Mouse (Mus musculus) thymus, adult 2 months (tissue): ENCODE measurements around the gene Rhbdd1. TPM values are rescaled to one million over a fixed set of nuclear protein-coding genes. Genes with fewer than 3 reads are reported as not detected.

Experiments
- DNase-seq: peaks from one replicate; pipeline ENCODE4 v3.0.0; 2021
- H3K27ac ChIP-seq: fragments of 200-500 bp; 2 replicates; pipeline ENCODE4 v1.5.1; 2012; ENCODE audit warnings: low read length, control low read depth; ENCODE audit not compliant: control insufficient read depth, insufficient read depth
- H3K27me3 ChIP-seq: fragments of 200-500 bp; 2 replicates; pipeline ENCODE4 v1.6.1; 2012; ENCODE audit warnings: mild to moderate bottlenecking, low read length, moderate library complexity, mixed read lengths; ENCODE audit not compliant: control insufficient read depth, insufficient read depth
- H3K36me3 ChIP-seq: fragments of 200-500 bp; 2 replicates; pipeline ENCODE4 v1.6.1; 2012; ENCODE audit warnings: mild to moderate bottlenecking, low read length, moderate library complexity; ENCODE audit not compliant: control insufficient read depth, insufficient read depth
- H3K4me1 ChIP-seq: fragments of 200-500 bp; replicated peaks from 2 replicates; pipeline ENCODE4 v1.6.1; 2012; ENCODE audit warnings: low read length; ENCODE audit not compliant: control insufficient read depth, insufficient read depth
- H3K4me3 ChIP-seq: fragments of 200-500 bp; 2 replicates; pipeline ENCODE4 v1.5.1; 2012; ENCODE audit warnings: mild to moderate bottlenecking, low read length, control low read depth, moderate library complexity; ENCODE audit not compliant: control insufficient read depth, insufficient read depth
- CTCF ChIP-seq: fragments of 200-500 bp; IDR thresholded peaks from 2 replicates; pipeline ENCODE4 v1.5.1; 2012; ENCODE audit warnings: mild to moderate bottlenecking, control low read depth, low read length, moderate library complexity, borderline replicate concordance; ENCODE audit not compliant: control insufficient read depth, poor library complexity, insufficient read depth; ENCODE audit errors: extremely low read depth
- POLR2A ChIP-seq: fragments of 200-500 bp; IDR thresholded peaks from 2 replicates; pipeline ENCODE4 v1.6.1; 2012; ENCODE audit warnings: mild to moderate bottlenecking, low read length, control low read depth, moderate library complexity; ENCODE audit not compliant: control insufficient read depth, poor library complexity, insufficient read depth; ENCODE audit errors: extremely low read depth
- WGBS: fragments of 180-500 bp; shearing (Covaris S2); methylation state at CpG from one replicate; pipeline ENCODE4 v1.1.7; 2018; 5-methylcytosine and 5-hydroxymethylcytosine counted together
- polyA plus RNA-seq: library from polyadenylated mRNA; depleted of rRNA; stranded (reverse); fragments of >200 nt; gene quantifications from 2 replicates; pipeline ENCODE4 v1.2.3, GENCODE M21; 2012

The Rhbdd1 gene
- polyA plus RNA-seq, 1 experiment: 10.7 TPM

- no peak within 1 kb of the TSS for H3K27ac ChIP-seq
- 2% methylated on average over 58 of the region's 60 CpGs for WGBS
- no peaks in the 10 kb centered on the region for H3K36me3 ChIP-seq
- no peak for TF ChIP-seq POLR2A
- TF ChIP-seq CTCF: no peak
- peak within 1 kb of the TSS; percentile 45 for H3K4me3 ChIP-seq
- H3K4me1 ChIP-seq: peaks cover 16% of the 10 kb centered on the region
- H3K27me3 ChIP-seq: peaks cover 24% of the 10 kb centered on the region
- DNase-seq: peak; percentile 29
Observed at GRCm38 (mm10) chr1:82291151-82291797, 25.0 kb upstream of the Rhbdd1 start, which contains the start of gene Irs1. Gene Irs1 (minus strand): TSS chr1:82291416.

DNA sequence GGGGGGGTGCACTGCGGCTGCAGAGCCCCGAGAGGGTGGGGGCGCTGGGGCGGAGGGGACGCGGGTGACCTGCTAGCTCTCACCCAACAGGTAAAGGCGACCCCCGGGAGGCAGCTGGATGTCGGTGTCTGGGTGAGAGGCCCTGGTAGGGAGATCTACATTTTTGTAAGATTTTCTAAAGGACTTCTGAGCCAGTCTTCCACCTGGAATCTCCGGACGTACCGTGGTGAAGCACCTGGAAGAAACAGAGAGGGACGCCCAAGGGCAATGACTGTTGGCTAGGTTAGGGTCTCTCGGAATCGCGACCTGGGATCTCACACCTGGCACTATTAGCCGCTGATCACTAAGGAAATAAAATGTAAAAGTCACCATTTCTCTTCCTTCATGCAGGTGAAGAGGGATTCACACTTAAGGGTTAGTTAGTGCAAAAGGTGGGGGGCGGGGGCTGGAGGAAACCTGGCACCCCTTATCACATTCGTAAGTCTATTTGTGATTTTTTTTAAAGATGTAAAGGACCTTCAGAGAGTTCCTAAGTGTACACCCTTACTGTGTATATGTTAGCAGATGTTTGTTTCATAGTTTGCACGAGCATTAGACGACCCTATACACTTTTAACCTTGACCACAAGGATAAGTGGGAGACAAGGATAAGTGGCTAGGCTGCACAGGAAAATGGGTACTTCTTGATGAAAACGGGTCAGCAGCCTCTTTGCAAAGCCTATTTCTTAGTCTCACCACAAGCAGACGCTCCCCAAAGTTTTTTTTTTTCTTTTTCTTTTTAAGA, 24.1 kb upstream of the Rhbdd1 start:
- TF ChIP-seq POLR2A: no peak
- TF ChIP-seq CTCF: no peak
- no peak overlapping the region for H3K27ac ChIP-seq
- H3K36me3 ChIP-seq: no peaks in the 10 kb centered on the region
- no peak for DNase-seq
- H3K4me3 ChIP-seq: 0 out of 2 replicates have a peak overlapping the region, but pooled peaks have one; percentile 45
- peaks cover 16% of the 10 kb centered on the region for H3K4me1 ChIP-seq
- H3K27me3 ChIP-seq: peaks cover 24% of the 10 kb centered on the region
- WGBS: 6% methylated on average over 23 of the region's 23 CpGs

DNA sequence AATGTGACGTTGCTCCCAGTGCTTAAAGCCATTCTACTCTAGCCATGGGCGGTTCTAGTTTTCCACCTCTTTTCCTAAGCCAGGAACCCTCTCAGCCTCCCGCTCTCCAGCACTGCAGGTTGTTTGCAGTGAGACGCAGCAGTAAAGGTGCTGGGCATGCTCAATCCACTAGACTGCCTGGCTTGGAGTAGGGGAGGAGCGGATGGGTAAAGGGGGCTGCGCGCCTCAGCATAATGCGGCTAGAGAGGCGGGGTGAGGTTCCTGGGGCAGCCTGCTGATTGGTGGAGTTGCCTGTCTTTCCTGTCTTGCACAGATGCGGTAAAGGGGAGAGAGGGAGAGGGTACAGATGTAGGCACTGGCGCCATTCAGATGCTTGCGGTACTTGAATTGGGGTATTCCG, 23.5 kb upstream of the Rhbdd1 start:
- no peak overlapping the region for H3K27ac ChIP-seq
- H3K27me3 ChIP-seq: peaks cover 24% of the 10 kb centered on the region
- TF ChIP-seq POLR2A (no peak), CTCF (no peak)
- H3K4me3 ChIP-seq: no peak overlapping the region
- H3K4me1 ChIP-seq: peaks cover 16% of the 10 kb centered on the region
- no peaks in the 10 kb centered on the region for H3K36me3 ChIP-seq
- DNase-seq: peak; percentile 41
- 4% methylated on average over 13 of the region's 13 CpGs for WGBS

DNA sequence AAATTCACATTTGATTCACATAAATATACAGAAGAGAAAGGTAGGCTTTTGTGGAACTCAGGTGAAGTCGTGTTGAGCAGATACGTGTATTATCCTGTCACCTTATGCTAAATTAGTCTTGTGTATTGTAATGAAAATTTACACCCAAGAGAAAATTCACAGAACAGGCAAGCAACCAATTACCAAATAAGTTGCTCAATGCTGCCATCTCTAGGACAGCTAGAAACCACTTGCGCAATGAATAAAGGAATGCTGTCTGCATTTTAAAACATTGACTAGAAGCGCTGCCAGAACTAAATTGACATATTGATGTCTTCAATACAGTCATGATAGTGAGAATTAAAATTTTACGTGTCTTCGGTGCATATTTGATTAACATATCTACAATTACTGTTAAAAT, 22.1 kb upstream of the Rhbdd1 start:
- Histone ChIP-seq H3K27ac (no peak overlapping the region), H3K4me1 (peaks cover 16% of the 10 kb centered on the region), H3K36me3 (no peaks in the 10 kb centered on the region), H3K4me3 (no peak overlapping the region), H3K27me3 (peaks cover 24% of the 10 kb centered on the region)
- TF ChIP-seq CTCF (no peak), POLR2A (no peak)
- peak; percentile 26 for DNase-seq
- 10% methylated on average over 6 of the region's 6 CpGs for WGBS

DNA sequence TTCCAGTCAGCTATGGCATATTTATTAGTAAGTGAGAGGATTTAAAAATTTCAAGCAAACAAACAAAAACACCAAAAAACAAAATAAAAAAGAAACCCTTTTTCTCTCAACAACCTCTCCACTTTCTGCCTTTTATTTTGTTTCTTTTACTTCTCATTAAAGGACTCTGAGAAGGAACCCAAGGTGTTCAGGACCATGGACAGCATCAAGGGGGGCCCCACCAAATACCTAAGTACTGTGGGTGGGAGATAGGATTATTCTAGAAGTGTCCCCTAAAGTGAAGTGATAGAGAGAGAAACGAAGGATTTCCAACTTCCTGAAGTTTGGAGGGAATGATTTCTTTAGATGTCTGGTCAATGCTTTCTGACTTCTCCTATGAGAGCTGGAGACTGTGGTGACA, 17.7 kb upstream of the Rhbdd1 start:
- H3K27ac ChIP-seq: no peak overlapping the region
- H3K4me1 ChIP-seq: no peaks in the 10 kb centered on the region
- TF ChIP-seq POLR2A (no peak), CTCF (no peak)
- WGBS: 23% methylated on average over 1 of the region's 1 CpGs
- H3K36me3 ChIP-seq: no peaks in the 10 kb centered on the region
- no peaks in the 10 kb centered on the region for H3K27me3 ChIP-seq
- no peak for DNase-seq
- H3K4me3 ChIP-seq: no peak overlapping the region

- 81% methylated on average over 3 of the region's 3 CpGs for WGBS
- DNase-seq: no peak
- Histone ChIP-seq H3K4me3 (no peak overlapping the region), H3K36me3 (no peaks in the 10 kb centered on the region), H3K27ac (no peak overlapping the region), H3K27me3 (no peaks in the 10 kb centered on the region), H3K4me1 (no peaks in the 10 kb centered on the region)
- no peak for TF ChIP-seq CTCF
- TF ChIP-seq POLR2A: no peak
Observed at GRCm38 (mm10) chr1:82304483-82304882, 11.8 kb upstream of the Rhbdd1 start.

GRCm38 (mm10) chr1:82316746-82317126, 484 bp downstream of the Rhbdd1 start:
- Histone ChIP-seq H3K27me3 (no peaks in the 10 kb centered on the region), H3K36me3 (no peaks in the 10 kb centered on the region), H3K4me1 (peaks cover 5% of the 10 kb centered on the region), H3K27ac (peak overlapping the region; percentile 68), H3K4me3 (peak overlapping the region; percentile 71)
- no peak for TF ChIP-seq POLR2A
- TF ChIP-seq CTCF: peak; percentile 10; the same call in 1 of the 2 replicates
- peak; percentile 61 for DNase-seq
- under 1% methylated on average over 26 of the region's 26 CpGs for WGBS
